Mouse (Mus musculus): ENCODE measurements around the gene Hsp90ab1. TPM values are rescaled to one million over a fixed set of nuclear protein-coding genes. Genes with fewer than 3 reads are reported as not detected.

Gene Hsp90ab1
- polyA plus RNA-seq, 1 experiment = 194 TPM

- Histone ChIP-seq H3K4me1 (ENCODE audit: control insufficient read depth, insufficient read depth, insufficient read length) (no peaks in the 10 kb centered on the region), H3K27me3 (ENCODE audit: control insufficient read depth, insufficient read depth, low read length) (no peaks in the 10 kb centered on the region), H3K36me3 (ENCODE audit: control insufficient read depth, insufficient read depth, low read length) (no peaks in the 10 kb centered on the region), H3K27ac (ENCODE audit: insufficient read depth, low read length) (no peak overlapping the region), H3K4me3 (ENCODE audit: extremely low read depth, insufficient read depth, insufficient read length) (no peak overlapping the region)
- no peak for DNase-seq (ENCODE audit: low read depth in 1 of 2, low spot score in 2 of 2)
- 56% methylated on average over 7 of the region's 7 CpGs for WGBS
- no peak for TF ChIP-seq CTCF (IDR thresholded peaks at IDR 0.05; ENCODE audit: extremely low read depth, insufficient read depth, insufficient read length, insufficient replicate concordance)
- TF ChIP-seq POLR2A (IDR thresholded peaks at IDR 0.05; ENCODE audit: low read depth, low read length) = no peak
These were observed 39.9 kb upstream of the Hsp90ab1 start for GRCm38 (mm10) chr17:45612921-45613320.

- no peaks in the 10 kb centered on the region for H3K36me3 ChIP-seq (ENCODE audit: control insufficient read depth, insufficient read depth, low read length)
- no peak overlapping the region for H3K27ac ChIP-seq (ENCODE audit: insufficient read depth, low read length)
- no peaks in the 10 kb centered on the region for H3K27me3 ChIP-seq (ENCODE audit: control insufficient read depth, insufficient read depth, low read length)
- no peaks in the 10 kb centered on the region for H3K4me1 ChIP-seq (ENCODE audit: control insufficient read depth, insufficient read depth, insufficient read length)
- TF ChIP-seq POLR2A (IDR thresholded peaks at IDR 0.05; ENCODE audit: low read depth, low read length) (no peak), CTCF (IDR thresholded peaks at IDR 0.05; ENCODE audit: extremely low read depth, insufficient read depth, insufficient read length, insufficient replicate concordance) (no peak)
- DNase-seq (ENCODE audit: low read depth in 1 of 2, low spot score in 2 of 2) = no peak
- no peak overlapping the region for H3K4me3 ChIP-seq (ENCODE audit: extremely low read depth, insufficient read depth, insufficient read length)
- WGBS = 67% methylated on average over 8 of the region's 8 CpGs
These were observed 38.9 kb upstream of the Hsp90ab1 start for GRCm38 (mm10) chr17:45612008-45612407.

GRCm38 (mm10) chr17:45610144-45610866 lies 37.2 kb upstream of the Hsp90ab1 start:
- no peak for DNase-seq (ENCODE audit: low read depth in 1 of 2, low spot score in 2 of 2)
- H3K27me3 ChIP-seq (ENCODE audit: control insufficient read depth, insufficient read depth, low read length) = no peaks in the 10 kb centered on the region
- no peaks in the 10 kb centered on the region for H3K36me3 ChIP-seq (ENCODE audit: control insufficient read depth, insufficient read depth, low read length)
- TF ChIP-seq CTCF (IDR thresholded peaks at IDR 0.05; ENCODE audit: extremely low read depth, insufficient read depth, insufficient read length, insufficient replicate concordance) = no peak
- no peak for TF ChIP-seq POLR2A (IDR thresholded peaks at IDR 0.05; ENCODE audit: low read depth, low read length)
- no peak overlapping the region for H3K27ac ChIP-seq (ENCODE audit: insufficient read depth, low read length)
- no peak overlapping the region for H3K4me3 ChIP-seq (ENCODE audit: extremely low read depth, insufficient read depth, insufficient read length)
- H3K4me1 ChIP-seq (ENCODE audit: control insufficient read depth, insufficient read depth, insufficient read length) = no peaks in the 10 kb centered on the region
- WGBS = 62% methylated on average over 5 of the region's 5 CpGs

- no peak overlapping the region for H3K4me3 ChIP-seq (ENCODE audit: extremely low read depth, insufficient read depth, insufficient read length)
- no peak for DNase-seq (ENCODE audit: low read depth in 1 of 2, low spot score in 2 of 2)
- no peaks in the 10 kb centered on the region for H3K27me3 ChIP-seq (ENCODE audit: control insufficient read depth, insufficient read depth, low read length)
- H3K36me3 ChIP-seq (ENCODE audit: control insufficient read depth, insufficient read depth, low read length) = no peaks in the 10 kb centered on the region
- TF ChIP-seq CTCF (IDR thresholded peaks at IDR 0.05; ENCODE audit: extremely low read depth, insufficient read depth, insufficient read length, insufficient replicate concordance) (no peak), POLR2A (IDR thresholded peaks at IDR 0.05; ENCODE audit: low read depth, low read length) (no peak)
- WGBS = 89% methylated on average over 4 of the region's 4 CpGs
- H3K27ac ChIP-seq (ENCODE audit: insufficient read depth, low read length) = no peak overlapping the region
- H3K4me1 ChIP-seq (ENCODE audit: control insufficient read depth, insufficient read depth, insufficient read length) = no peaks in the 10 kb centered on the region
These were observed 35.3 kb upstream of the Hsp90ab1 start for GRCm38 (mm10) chr17:45608396-45608795.

GRCm38 (mm10) chr17:45606992-45607879 lies 34.2 kb upstream of the Hsp90ab1 start:
- 79% methylated on average over 15 of the region's 15 CpGs for WGBS
- Histone ChIP-seq H3K36me3 (ENCODE audit: control insufficient read depth, insufficient read depth, low read length) (no peaks in the 10 kb centered on the region), H3K27ac (ENCODE audit: insufficient read depth, low read length) (no peak overlapping the region), H3K4me3 (ENCODE audit: extremely low read depth, insufficient read depth, insufficient read length) (no peak overlapping the region), H3K27me3 (ENCODE audit: control insufficient read depth, insufficient read depth, low read length) (no peaks in the 10 kb centered on the region), H3K4me1 (ENCODE audit: control insufficient read depth, insufficient read depth, insufficient read length) (no peaks in the 10 kb centered on the region)
- no peak for DNase-seq (ENCODE audit: low read depth in 1 of 2, low spot score in 2 of 2)
- TF ChIP-seq CTCF (IDR thresholded peaks at IDR 0.05; ENCODE audit: extremely low read depth, insufficient read depth, insufficient read length, insufficient replicate concordance) (no peak), POLR2A (IDR thresholded peaks at IDR 0.05; ENCODE audit: low read depth, low read length) (no peak)

- Histone ChIP-seq H3K27me3 (ENCODE audit: control insufficient read depth, insufficient read depth, low read length) (no peaks in the 10 kb centered on the region), H3K4me3 (ENCODE audit: extremely low read depth, insufficient read depth, insufficient read length) (no peak overlapping the region), H3K27ac (ENCODE audit: insufficient read depth, low read length) (no peak overlapping the region), H3K36me3 (ENCODE audit: control insufficient read depth, insufficient read depth, low read length) (no peaks in the 10 kb centered on the region), H3K4me1 (ENCODE audit: control insufficient read depth, insufficient read depth, insufficient read length) (0 out of 2 replicates have a peak, but pooled peaks cover 3% of the 10 kb centered on the region)
- DNase-seq (ENCODE audit: low read depth in 1 of 2, low spot score in 2 of 2) = no peak
- WGBS = 86% methylated on average over 3 of the region's 3 CpGs
- no peak for TF ChIP-seq CTCF (IDR thresholded peaks at IDR 0.05; ENCODE audit: extremely low read depth, insufficient read depth, insufficient read length, insufficient replicate concordance)
- TF ChIP-seq POLR2A (IDR thresholded peaks at IDR 0.05; ENCODE audit: low read depth, low read length) = no peak
These were observed 29.9 kb upstream of the Hsp90ab1 start for GRCm38 (mm10) chr17:45602984-45603383.

All from spleen, adult 2 months (tissue).